Mouse (Mus musculus): ENCODE measurements around the gene Chat. TPM values are rescaled to one million over a fixed set of nuclear protein-coding genes. Genes with fewer than 3 reads are reported as not detected.

Gene Chat
- total RNA-seq, 2 experiments from 2014 or later: not detected

DNA sequence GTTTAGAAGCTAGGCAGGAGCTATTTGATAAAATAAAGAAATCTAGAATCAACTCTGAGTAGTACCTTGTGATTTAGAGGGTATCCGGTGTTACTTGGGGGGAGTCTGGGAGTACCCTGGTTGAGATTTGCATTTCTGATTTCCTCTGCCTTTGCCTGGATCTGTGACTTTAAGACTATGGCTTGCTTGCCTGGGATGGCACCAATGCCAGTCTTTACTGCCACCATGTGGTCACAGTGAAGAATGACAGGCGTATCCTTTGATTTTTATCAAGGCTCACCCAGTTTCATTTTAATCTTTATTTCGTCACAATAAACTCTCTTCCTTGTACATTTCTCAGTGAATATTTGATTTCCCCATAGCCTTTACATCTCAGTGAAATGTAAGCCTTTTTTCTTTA is 16.3 kb upstream of the Chat start:
- Histone ChIP-seq H3K27ac (no peak overlapping the region), H3K4me3 (no peak overlapping the region)
- peak; percentile 13 to 52 for DNase-seq (ENCODE audit: low spot score in 2 of 2)
- TF ChIP-seq CTCF (conservative IDR thresholded peaks at IDR 0.05): peak; percentile 98

DNA sequence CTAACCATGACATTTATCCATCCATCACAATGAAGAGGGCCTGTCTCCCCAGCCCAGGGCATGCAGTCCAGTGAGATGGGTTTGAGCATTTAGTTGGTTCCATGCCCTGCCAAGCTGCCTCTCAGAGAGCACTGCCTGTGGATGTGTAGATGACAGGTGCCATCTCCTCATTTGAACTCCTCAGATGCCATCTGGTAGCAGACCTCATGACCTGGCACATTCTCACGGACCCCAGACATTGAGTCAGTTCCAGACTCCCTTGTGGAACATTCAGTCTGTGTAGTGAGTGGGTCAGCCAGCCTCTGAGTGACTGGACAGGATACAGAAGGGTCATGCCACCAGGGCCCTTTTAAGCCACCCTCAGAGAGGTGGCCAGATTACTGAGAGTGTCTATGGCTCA is 11.8 kb upstream of the Chat start:
- no peak overlapping the region for H3K27ac ChIP-seq
- TF ChIP-seq CTCF (conservative IDR thresholded peaks at IDR 0.05): no peak
- no peak overlapping the region for H3K4me3 ChIP-seq
- DNase-seq (ENCODE audit: low spot score in 2 of 2): no peak

DNA sequence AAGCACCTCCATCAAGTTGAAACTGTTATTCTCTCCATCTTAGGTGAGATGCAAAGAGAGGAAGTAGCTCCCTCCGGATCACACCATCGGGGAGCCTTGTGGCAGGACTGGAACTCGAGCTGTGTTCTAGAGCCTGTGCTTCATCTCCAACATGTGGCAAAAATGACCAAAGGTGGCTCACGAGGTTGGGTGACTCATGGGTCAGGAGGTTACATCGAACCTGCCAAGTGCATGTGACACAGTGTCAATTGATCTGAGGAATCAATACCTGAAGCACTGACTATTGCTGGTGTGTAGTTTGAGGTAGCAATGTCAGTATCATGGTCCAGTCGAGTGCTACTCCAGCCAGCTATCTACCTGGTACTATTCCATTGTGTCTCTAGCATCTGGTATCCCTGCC is 10.8 kb upstream of the Chat start:
- no peak for TF ChIP-seq CTCF (conservative IDR thresholded peaks at IDR 0.05)
- Histone ChIP-seq H3K27ac (no peak overlapping the region), H3K4me3 (no peak overlapping the region)
- DNase-seq (ENCODE audit: low spot score in 2 of 2): no peak

- DNase-seq (ENCODE audit: low spot score in 2 of 2): peak; percentile 65 to 74
- no peak overlapping the region for H3K27ac ChIP-seq
- TF ChIP-seq CTCF (conservative IDR thresholded peaks at IDR 0.05): peak; percentile 91
- no peak overlapping the region for H3K4me3 ChIP-seq
Measured at GRCm38 (mm10) chr14:32472996-32473395, 7.2 kb upstream of the Chat start.

- peak in 1 of 2 experiments; percentile 32 for DNase-seq (ENCODE audit: low spot score in 2 of 2)
- Histone ChIP-seq H3K4me3 (no peak overlapping the region), H3K27ac (no peak overlapping the region)
- no peak for TF ChIP-seq CTCF (conservative IDR thresholded peaks at IDR 0.05)
Measured at GRCm38 (mm10) chr14:32467606-32468005, 1.8 kb upstream of the Chat start.

DNA sequence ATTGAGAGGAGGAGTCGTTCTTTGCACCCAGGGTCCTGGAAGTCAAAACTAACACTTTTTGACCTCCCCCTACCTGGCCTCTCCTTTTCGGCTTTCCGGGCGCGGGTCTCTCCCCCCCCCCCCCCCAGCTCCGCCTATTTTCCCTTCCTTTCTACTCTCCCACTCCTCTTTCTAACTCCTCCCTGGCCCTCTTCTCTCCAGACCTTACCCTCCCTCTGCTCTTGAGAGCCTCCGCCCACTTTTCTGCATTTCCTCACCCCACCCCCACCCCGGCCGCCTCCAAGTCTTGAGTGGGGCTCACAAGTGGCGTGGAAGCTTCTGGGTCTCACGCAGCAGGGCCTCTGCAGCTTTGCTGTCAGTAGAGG is 301 bp downstream of the Chat start:
- TF ChIP-seq CTCF (conservative IDR thresholded peaks at IDR 0.05): no peak
- Histone ChIP-seq H3K27ac (no peak overlapping the region), H3K4me3 (no peak overlapping the region)
- DNase-seq (ENCODE audit: low spot score in 2 of 2): no peak

GRCm38 (mm10) chr14:32464601-32465505 is 936 bp downstream of the Chat start, which contains the start of gene Slc18a3:
TSS of gene Slc18a3 (minus strand) at chr14:32464850.
- no peak within 1 kb of the TSS for H3K27ac ChIP-seq
- no peak for TF ChIP-seq CTCF (conservative IDR thresholded peaks at IDR 0.05)
- no peak for DNase-seq (ENCODE audit: low spot score in 2 of 2)
- peak within 1 kb of the TSS; percentile 32; the same call in 1 of the 2 replicates for H3K4me3 ChIP-seq

DNA sequence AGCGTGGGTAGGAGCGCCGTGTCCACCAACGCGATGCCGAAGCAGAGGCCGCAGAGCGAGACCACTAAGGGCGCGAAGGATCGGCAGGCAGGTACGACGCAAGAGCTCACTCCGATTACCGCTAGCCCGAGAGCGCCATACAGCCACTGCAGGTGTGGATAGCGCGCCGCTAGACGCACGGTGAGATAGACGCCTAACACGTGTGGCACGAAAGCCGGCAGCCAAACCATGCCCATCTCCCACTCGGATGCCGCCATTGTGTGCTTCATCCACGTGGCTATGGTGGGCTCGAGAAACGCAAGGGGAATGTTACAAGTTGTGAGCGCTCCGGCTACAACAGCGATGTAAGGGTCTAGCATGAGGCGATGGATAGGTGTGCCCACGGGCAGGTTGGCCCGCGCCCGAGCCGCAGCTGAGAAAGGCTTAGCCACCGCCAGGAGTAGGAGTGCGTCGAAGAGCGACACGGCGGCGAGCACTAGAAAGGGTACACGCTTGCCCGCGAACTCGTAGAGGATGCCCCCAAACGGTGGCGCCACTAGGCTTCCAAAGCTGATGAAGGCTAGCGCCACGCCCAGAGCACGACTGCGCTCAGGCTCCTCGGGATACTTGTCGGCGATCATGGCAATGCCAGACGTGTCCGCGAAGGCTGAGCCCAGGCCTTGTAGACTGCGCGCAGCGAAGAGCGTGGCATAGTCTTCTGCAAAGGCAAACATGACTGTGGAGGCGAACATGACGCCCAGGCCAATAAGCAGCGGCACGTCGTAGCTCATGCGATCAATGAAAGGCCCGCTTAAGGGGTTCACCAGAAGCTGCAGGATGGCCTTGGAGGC is 2.4 kb downstream of the Chat start:
- no peak overlapping the region for H3K4me3 ChIP-seq
- no peak for TF ChIP-seq CTCF (conservative IDR thresholded peaks at IDR 0.05)
- DNase-seq (ENCODE audit: low spot score in 2 of 2): no peak
- no peak overlapping the region for H3K27ac ChIP-seq

DNA sequence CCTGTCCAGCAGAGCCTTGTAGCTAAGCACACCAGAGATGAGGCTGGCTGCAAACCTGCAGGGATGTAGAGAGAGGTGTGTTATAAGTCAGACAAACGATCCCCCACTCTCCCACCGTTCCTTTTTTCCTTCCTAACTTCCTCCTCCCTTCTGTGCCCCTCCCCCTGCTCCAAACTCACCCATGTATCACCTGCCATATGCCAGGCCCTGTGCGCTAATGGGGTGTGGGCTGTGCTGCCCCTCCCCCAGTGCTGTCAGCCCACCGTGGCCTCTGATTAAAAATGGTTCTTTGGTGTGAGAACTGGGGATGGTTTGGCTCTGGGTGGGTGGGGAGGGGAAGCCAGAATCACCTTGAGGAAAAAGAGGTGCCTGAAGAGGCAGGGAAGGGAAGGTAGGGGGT is 13.2 kb downstream of the Chat start:
- H3K27ac ChIP-seq: no peak overlapping the region
- no peak for DNase-seq (ENCODE audit: low spot score in 2 of 2)
- TF ChIP-seq CTCF (conservative IDR thresholded peaks at IDR 0.05): no peak
- H3K4me3 ChIP-seq: no peak overlapping the region

GRCm38 (mm10) chr14:32446989-32447388 is 18.8 kb downstream of the Chat start:
- no peak for TF ChIP-seq CTCF (conservative IDR thresholded peaks at IDR 0.05)
- Histone ChIP-seq H3K4me3 (no peak overlapping the region), H3K27ac (no peak overlapping the region)
- no peak for DNase-seq (ENCODE audit: low spot score in 2 of 2)

DNA sequence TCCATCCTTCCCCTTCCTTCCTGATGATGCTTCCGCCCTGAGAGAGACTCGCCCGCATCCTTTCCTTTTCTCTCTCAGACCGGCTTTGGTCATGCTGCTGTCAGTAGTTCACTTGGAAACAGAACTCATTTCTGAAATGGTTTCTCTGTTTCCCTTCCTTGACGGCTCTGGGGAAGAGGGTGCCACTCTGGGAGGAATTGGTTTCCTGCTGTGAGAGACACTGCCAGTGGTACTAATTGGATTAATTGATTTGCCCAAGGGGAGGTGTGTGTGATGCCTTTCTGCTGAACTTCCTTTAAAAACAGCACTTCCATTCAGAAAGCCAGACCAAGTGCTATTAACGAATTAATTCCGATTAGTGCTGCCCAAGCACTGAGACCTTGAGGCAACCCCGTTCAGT is 22.3 kb downstream of the Chat start:
- no peak overlapping the region for H3K4me3 ChIP-seq
- no peak for DNase-seq (ENCODE audit: low spot score in 2 of 2)
- TF ChIP-seq CTCF (conservative IDR thresholded peaks at IDR 0.05): no peak
- H3K27ac ChIP-seq: no peak overlapping the region

DNA sequence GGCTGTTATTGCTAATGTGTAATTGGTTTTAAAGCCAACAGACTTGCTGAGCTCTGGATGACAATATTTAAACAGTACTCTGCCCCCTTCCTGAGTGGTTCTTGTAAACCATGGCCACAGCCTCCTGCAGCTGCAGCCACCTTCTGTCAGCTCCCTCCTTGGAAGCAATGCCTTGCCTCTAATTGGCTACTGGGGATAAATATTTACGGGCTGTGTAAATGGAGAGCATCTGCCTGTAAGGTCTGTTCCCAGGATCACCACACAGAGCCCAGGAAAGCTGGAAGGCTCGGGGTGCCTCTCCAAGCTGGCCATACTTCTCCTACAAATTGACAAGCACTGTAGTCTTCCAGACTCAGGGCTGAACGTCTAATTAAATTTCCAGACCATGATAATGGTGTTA is 26.0 kb downstream of the Chat start:
- Histone ChIP-seq H3K4me3 (no peak overlapping the region), H3K27ac (no peak overlapping the region)
- DNase-seq (ENCODE audit: low spot score in 2 of 2): peak in 1 of 2 experiments; percentile 16
- no peak for TF ChIP-seq CTCF (conservative IDR thresholded peaks at IDR 0.05)

- Histone ChIP-seq H3K27ac (no peak overlapping the region), H3K4me3 (no peak overlapping the region)
- TF ChIP-seq CTCF (conservative IDR thresholded peaks at IDR 0.05): no peak
- DNase-seq (ENCODE audit: low spot score in 2 of 2): no peak
Measured at GRCm38 (mm10) chr14:32439316-32439715, 26.5 kb downstream of the Chat start.
